Mouse (Mus musculus): ENCODE results near the gene Cep131.

Cep131 gene

DNA sequence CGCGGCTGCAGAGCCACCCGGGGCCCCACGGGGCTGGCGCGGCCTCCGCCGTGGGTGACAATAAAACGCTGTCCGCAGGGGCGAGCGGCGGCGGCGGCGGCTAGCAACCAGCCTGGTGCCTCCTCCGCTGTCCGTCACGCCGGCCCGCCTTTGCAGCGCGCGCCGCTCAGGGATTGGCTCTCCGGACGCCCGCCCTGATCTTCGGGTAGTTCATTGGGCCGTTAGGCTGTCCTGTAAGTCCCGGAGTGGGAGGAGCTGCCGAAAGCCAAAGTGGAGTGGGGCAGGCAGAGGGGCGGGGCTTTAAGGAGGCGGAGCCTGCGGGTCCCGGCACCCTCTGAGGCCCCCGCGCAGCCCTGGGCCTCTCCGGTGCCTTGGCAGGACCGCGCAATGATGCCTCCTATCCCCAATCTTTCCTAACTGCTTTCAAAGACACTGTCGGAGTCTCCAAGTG, at the start of gene Cep131:
Cep131 (minus strand) TSS at position 126 of the 451 bp plus-strand sequence.
- DNase-seq, result peak; percentile 100

GRCm38 (mm10) chr11:120136195-120136594, 49.6 kb upstream of the Cep131 start:
- no peak for DNase-seq

- DNase-seq, result peak; percentile 97
Measured at GRCm38 (mm10) chr11:120134847-120135530, 48.4 kb upstream of the Cep131 start.

- DNase-seq, result no peak
Measured at GRCm38 (mm10) chr11:120134148-120134547, 47.5 kb upstream of the Cep131 start.

- no peak for DNase-seq
Measured at GRCm38 (mm10) chr11:120129281-120129680, 42.7 kb upstream of the Cep131 start.

- DNase-seq, result no peak
Measured at GRCm38 (mm10) chr11:120126845-120127244, 40.2 kb upstream of the Cep131 start.

DNA sequence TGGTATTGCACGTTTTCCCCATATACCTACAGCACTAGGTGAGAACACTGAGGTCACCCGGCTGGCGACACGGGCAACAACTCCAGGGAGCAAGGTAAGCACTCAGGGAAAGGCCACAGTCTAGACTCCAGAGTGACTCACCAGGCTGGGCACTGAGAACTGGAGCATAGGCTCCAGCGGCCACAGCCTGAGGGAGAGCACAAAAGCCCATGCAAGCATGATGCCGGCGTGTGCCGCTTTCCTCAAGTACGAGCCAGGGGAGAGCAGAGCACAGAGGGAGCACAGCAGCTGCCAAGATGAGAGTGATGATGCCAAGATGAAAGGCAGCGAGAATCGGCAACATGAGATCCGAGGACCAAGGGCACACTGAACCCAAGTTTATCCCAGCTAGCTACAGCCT, 35.5 kb upstream of the Cep131 start:
- DNase-seq, result peak; percentile 79

DNA sequence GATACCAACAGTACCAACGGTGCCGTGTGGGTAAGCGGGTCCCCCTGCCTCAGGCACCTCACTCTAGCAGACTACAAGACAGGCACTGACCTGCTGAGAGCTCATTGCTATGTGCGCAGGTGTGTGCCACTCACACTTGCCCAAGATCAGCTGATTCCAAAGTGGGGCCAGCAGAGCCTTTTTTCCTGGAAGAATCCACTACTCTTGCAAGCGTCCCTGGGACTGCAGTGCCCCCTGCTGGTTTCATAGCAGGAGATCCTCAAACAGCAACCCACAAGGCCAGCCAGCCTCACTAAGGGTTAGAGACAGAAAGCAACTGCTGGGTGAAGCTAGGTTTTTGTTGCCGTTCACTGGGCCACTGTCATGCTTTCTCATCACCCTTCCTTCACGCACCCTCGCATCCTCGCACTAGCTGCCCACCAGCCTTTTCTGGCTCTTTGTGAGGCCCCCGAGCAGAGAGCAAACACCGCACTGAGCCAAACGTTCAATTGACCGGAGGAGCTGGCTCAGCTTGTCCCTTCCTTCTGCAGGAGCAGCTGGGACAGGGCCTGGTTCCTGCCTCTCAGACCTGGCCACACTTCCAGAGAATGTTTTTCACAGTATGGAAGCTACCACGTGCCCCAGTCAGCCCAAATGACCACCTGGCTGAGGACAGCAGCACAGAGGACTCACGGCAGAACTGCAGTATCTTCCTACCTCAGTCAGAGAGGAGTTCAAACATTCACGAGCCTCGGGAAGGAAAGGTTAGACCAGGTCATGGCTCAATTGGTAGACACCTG, 34.2 kb upstream of the Cep131 start:
- DNase-seq, result no peak

- DNase-seq, result no peak
Measured at GRCm38 (mm10) chr11:120119936-120120541, 33.4 kb upstream of the Cep131 start.

DNA sequence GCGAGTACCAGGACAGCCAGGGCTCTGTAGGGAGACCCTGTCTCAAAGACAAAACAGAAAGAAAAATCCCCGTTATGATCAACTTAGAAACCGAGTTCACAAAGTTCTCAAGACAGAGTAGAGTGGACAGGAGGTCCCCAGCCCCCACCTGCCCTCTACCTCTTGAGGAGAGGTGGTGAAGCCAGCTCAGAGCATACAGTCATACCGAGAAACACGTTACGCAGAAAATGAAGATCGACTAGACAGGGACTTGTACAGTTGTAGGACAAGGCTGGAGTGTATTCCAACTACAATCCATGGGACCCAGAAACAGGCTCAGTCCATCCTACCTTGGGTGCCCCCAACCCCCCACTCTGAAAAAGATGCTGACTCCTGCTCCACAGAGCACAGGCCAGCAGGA, 32.5 kb upstream of the Cep131 start:
- DNase-seq, result no peak

DNA sequence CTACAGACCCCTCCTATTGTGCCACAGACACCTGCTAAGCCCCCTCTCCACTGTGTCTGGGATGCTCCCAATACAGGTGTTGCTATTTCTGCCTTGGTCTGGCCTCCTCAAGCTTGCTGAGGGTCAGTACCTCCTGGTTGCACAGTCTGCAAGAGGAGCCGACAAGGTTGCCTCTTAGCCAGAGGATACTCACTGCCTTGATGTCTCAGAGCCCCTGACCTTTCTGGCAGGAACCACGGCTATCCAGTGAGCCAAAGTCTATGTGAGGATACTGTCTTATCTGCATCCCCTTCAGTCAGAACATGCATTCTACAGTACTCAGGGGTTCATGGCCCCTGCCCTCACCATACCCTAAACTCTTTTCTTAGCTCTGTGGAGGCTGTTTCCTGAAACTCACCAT, 31.0 kb upstream of the Cep131 start:
- no peak for DNase-seq

- no peak for DNase-seq
Measured at GRCm38 (mm10) chr11:120114488-120115215, 28.0 kb upstream of the Cep131 start.

- no peak for DNase-seq
Measured at GRCm38 (mm10) chr11:120112136-120112535, 25.5 kb upstream of the Cep131 start.

- DNase-seq, result no peak
Measured at GRCm38 (mm10) chr11:120111033-120111432, 24.4 kb upstream of the Cep131 start.

- no peak for DNase-seq
Measured at GRCm38 (mm10) chr11:120110554-120110953, 23.9 kb upstream of the Cep131 start.

GRCm38 (mm10) chr11:120109558-120110210, 23.1 kb upstream of the Cep131 start:
- no peak for DNase-seq

DNA sequence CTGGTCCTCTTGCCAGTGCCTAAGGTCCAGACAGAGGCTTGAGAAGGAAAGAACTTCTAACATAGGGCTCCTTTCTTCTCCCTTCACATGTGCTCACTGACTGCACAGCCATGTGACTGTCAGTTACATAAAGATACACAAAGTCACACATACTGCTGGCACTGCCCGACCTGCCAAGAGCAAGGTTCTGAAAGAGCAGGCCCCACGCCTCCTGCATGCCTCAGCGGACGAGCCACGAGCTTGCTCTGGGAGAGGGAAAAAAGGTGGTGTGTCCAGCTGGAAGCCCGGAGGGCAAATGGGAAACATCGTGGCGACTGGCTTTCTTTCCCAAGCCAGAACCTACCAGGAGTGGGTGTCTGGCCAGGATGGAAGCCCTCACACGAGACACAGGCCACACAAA, 21.2 kb upstream of the Cep131 start:
- DNase-seq, result peak; percentile 95

DNA sequence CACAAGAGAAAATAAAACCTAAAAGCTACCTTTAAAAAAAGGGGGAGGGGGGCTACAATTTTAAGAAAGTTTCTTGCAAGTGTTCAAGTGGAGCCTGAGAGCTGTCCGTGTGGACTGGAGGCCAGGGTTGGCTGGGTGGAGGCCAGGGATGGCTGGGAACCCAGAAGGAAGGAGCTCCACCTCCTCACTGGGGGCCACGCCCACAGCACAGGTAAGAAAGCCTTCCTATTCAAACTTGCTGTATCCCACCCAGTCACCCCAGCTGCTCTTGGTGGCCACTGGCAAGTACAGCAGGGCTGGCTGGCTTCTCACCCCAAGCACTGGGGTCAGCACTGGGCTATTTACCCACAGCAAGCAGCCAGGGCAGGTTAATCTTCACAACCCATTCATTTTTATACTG, 20.4 kb upstream of the Cep131 start:
- no peak for DNase-seq

DNA sequence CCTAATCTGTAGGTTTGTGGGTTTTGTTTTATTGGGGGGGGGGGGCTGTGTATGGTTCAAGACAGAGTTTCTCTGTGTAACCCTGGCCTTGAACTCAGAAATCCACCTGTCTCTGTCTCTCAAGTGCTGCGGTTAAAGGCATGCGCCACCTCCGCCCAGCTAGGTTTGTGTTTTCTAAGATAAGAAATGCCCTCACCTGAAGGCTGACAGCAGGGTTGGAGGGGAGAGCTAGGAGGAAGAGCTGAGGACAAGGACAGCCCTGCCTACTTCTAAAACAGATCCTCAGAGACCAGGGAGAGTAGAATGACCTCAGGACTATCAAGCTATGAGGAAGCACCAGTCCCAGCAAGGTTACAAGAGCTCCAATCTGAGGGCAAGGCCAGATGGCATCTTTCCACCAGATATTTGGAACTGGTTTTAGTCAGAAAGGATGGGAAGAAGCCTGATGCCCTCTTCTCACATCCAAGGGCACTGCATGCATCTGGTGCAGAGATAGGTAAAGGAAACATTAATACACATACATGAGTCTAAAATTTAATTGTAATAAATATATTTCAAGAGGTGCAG, 16.9 kb upstream of the Cep131 start:
- DNase-seq, result peak; percentile 90

DNA sequence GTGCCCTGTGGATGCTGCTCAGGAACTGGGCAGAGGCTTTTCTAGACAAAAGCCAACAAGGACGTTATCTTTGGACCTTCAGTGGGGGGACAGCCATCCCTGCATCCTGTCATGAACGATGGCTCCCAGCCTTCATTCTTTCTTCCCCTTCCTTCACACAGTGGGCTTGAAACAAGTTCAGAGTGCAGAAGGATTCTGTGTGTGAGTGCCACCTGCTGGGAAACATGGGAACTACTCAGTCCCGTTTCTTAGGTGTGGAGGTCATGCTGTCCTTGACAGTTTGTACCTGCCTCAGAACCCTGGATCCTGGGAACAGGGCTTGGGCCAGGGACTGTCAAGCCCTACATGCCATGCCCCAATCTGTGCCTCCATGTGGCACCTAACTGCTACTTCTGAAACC, 14.4 kb upstream of the Cep131 start:
- peak; percentile 91 for DNase-seq

DNA sequence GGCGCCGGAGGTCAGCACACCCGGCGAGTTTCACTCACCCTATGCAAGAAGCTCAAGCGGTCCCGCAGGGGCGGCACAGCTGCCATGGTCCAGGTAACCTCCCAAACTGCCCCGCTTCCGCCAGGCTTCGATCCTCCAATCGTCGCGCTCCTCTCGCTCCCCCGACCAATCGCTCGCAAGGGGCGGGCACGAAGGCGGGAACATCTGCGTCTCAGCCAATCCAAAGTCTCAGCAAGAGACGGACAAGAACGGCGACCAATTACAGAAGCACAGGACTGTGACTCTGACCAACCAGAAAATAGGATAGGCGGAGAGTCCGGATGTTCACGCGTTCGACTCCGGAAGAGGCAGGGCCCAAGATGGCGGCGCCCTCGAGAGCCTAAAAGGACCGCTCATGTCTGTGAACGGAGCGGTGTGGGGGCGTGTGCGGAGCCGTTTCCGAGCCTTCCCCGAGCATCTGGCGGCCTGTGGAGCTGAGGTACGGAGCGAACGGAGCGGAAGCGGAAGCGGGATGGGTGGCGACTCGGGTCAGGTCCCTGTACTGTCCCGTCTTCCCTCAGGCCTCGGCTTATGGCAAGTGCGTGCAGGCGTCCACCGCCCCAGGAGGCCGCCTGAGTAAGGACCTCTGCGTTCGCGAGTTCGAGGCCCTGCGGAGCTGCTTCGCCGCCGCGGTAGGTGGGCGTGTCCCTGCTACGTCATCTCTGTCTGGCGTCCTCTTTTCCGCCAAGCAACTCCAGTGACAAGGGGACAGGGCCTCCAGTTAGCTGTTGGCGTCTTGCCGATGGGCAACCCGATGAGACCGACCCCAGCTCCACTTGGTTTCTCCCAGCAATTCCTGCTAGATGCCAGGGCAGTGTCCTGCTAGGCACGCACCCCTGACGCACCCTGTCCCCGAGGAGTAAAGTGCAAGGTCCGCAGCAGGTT, 12.2 kb upstream of the Cep131 start, which contains the start of the genes Tepsin and Ndufaf8:
Tepsin (minus strand) TSS at position 144 of the 924 bp plus-strand sequence.
Ndufaf8 (plus strand) TSS at position 341 of the 924 bp plus-strand sequence.
- peak; percentile 100 for DNase-seq
